Mouse (Mus musculus): ENCODE measurements at regions not wholly inside any gene's neighbourhood (a gene's known extent, or its start where the extent isn't known, plus 50 kb on each side); places are given as distances from the start of the nearest gene placed in this dataset.
A peak's percentile ranks its signal among the peaks of the same experiment; 100 is the strongest.

GRCm38 (mm10) chr13:20009164-20009563 lies 81.2 kb upstream of the Elmo1 start:
- DNase-seq (ENCODE audit: low spot score) (no peak), ATAC-seq (ENCODE audit: insufficient number of reproducible peaks, low FRiP score, low TSS enrichment, low read depth) (no peak)
- Histone ChIP-seq H3K9me3 (ENCODE audit: control insufficient read depth, low read length) (no peaks in the 10 kb centered on the region), H3K4me1 (ENCODE audit: control insufficient read depth, insufficient read depth, low read length) (no peaks in the 10 kb centered on the region), H3K27ac (replicated peaks; ENCODE audit: low read depth, low read length) (no peak overlapping the region), H3K36me3 (ENCODE audit: control insufficient read depth, insufficient read depth, low read length) (no peaks in the 10 kb centered on the region), H3K4me2 (ENCODE audit: low read depth, severe bottlenecking) (no peak overlapping the region), H3K9ac (ENCODE audit: low read length) (no peak overlapping the region), H3K4me3 (ENCODE audit: low read depth, low read length) (no peak overlapping the region), H3K27me3 (ENCODE audit: control insufficient read depth, insufficient read depth, low read length) (no peaks in the 10 kb centered on the region)
- 74% methylated on average over 1 of the region's 1 CpGs for WGBS

- ATAC-seq (ENCODE audit: insufficient number of reproducible peaks, low FRiP score, low TSS enrichment, low read depth), result no peak
- no peak for DNase-seq (ENCODE audit: low spot score)
- 86% methylated on average over 2 of the region's 2 CpGs for WGBS
These were observed 82.8 kb upstream of the Elmo1 start for GRCm38 (mm10) chr13:20007561-20007960.

GRCm38 (mm10) chr13:19997606-19998005 lies 92.8 kb upstream of the Elmo1 start:
- ATAC-seq (ENCODE audit: insufficient number of reproducible peaks, low FRiP score, low TSS enrichment, low read depth), result no peak
- whole genome bisulfite sequencing, result 80% methylated on average over 2 of the region's 2 CpGs
- Histone ChIP-seq H3K4me1 (ENCODE audit: control insufficient read depth, insufficient read depth, low read length) (no peaks in the 10 kb centered on the region), H3K27me3 (ENCODE audit: control insufficient read depth, insufficient read depth, low read length) (no peaks in the 10 kb centered on the region), H3K36me3 (ENCODE audit: control insufficient read depth, insufficient read depth, low read length) (no peaks in the 10 kb centered on the region), H3K27ac (replicated peaks; ENCODE audit: low read depth, low read length) (no peak overlapping the region), H3K9me3 (ENCODE audit: control insufficient read depth, low read length) (no peaks in the 10 kb centered on the region), H3K4me3 (ENCODE audit: low read depth, low read length) (no peak overlapping the region), H3K9ac (ENCODE audit: low read length) (no peak overlapping the region), H3K4me2 (ENCODE audit: low read depth, severe bottlenecking) (no peak overlapping the region)
- no peak for DNase-seq (ENCODE audit: low spot score)

More at GRCm38 (mm10) chr13:20007561-20007960, 82.8 kb upstream of the Elmo1 start:
- H3K4me3 ChIP-seq (ENCODE audit: low read depth, low read length), result no peak overlapping the region
- H3K4me1 ChIP-seq (ENCODE audit: control insufficient read depth, insufficient read depth, low read length), result no peaks in the 10 kb centered on the region
- H3K27me3 ChIP-seq (ENCODE audit: control insufficient read depth, insufficient read depth, low read length), result no peaks in the 10 kb centered on the region
- no peaks in the 10 kb centered on the region for H3K9me3 ChIP-seq (ENCODE audit: control insufficient read depth, low read length)
- no peaks in the 10 kb centered on the region for H3K36me3 ChIP-seq (ENCODE audit: control insufficient read depth, insufficient read depth, low read length)
- H3K27ac ChIP-seq (replicated peaks; ENCODE audit: low read depth, low read length), result no peak overlapping the region
- H3K9ac ChIP-seq (ENCODE audit: low read length), result no peak overlapping the region
- no peak overlapping the region for H3K4me2 ChIP-seq (ENCODE audit: low read depth, severe bottlenecking)

DNA sequence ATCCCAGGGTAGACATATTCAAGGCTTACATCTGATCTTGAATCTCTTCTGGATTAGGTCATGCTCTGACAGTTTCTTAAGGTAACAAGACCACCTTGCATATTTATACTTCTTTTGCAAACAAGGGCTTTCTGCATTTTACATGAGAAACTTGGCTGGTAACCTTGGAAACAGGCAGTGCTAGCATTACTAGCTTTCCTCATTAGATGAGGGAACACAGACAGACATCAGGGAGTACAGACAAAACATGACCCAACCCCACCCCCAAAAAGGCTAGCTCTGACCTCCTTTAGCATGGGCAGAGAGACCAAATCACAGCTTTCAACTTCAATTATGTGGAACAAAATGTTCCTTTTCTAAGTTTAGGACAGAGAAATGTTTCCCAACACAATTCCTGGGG lies 114.8 kb upstream of the Elmo1 start:
- no peaks in the 10 kb centered on the region for H3K9me3 ChIP-seq (ENCODE audit: control insufficient read depth, low read length)
- no peak overlapping the region for H3K27ac ChIP-seq (replicated peaks; ENCODE audit: low read depth, low read length)
- H3K4me3 ChIP-seq (ENCODE audit: low read depth, low read length), result no peak overlapping the region
- H3K36me3 ChIP-seq (ENCODE audit: control insufficient read depth, insufficient read depth, low read length), result no peaks in the 10 kb centered on the region
- DNase-seq (ENCODE audit: low spot score) (no peak), ATAC-seq (ENCODE audit: insufficient number of reproducible peaks, low FRiP score, low TSS enrichment, low read depth) (no peak)
- no peaks in the 10 kb centered on the region for H3K27me3 ChIP-seq (ENCODE audit: control insufficient read depth, insufficient read depth, low read length)
- H3K4me2 ChIP-seq (ENCODE audit: low read depth, severe bottlenecking), result no peak overlapping the region
- no peaks in the 10 kb centered on the region for H3K4me1 ChIP-seq (ENCODE audit: control insufficient read depth, insufficient read depth, low read length)
- no peak overlapping the region for H3K9ac ChIP-seq (ENCODE audit: low read length)

DNA sequence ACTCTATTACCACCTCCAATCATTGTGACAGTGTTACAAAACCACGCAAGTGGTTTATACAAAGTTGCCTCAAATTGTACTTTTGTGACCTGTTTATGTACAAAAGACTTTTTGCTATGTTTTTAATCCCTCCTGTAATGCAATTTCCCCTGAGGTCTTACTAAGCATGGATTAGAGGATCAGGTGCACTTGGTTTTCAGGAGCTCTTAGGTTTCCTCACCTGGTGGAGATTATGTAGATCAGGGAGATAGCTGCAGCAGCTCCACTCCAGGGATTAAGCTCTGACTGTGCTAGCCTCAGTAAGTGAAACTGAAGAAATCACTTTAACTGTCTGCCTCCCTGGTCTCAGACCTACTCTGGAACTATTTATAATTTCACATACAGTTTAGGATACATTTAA lies 123.8 kb upstream of the Elmo1 start:
- no peaks in the 10 kb centered on the region for H3K4me1 ChIP-seq (ENCODE audit: control insufficient read depth, insufficient read depth, low read length)
- ATAC-seq (ENCODE audit: insufficient number of reproducible peaks, low FRiP score, low TSS enrichment, low read depth) (no peak), DNase-seq (ENCODE audit: low spot score) (no peak)
- no peak overlapping the region for H3K4me3 ChIP-seq (ENCODE audit: low read depth, low read length)
- H3K27me3 ChIP-seq (ENCODE audit: control insufficient read depth, insufficient read depth, low read length), result no peaks in the 10 kb centered on the region
- no peak overlapping the region for H3K9ac ChIP-seq (ENCODE audit: low read length)
- 89% methylated on average over 1 of the region's 1 CpGs for WGBS
- H3K27ac ChIP-seq (replicated peaks; ENCODE audit: low read depth, low read length), result no peak overlapping the region
- H3K4me2 ChIP-seq (ENCODE audit: low read depth, severe bottlenecking), result no peak overlapping the region
- H3K36me3 ChIP-seq (ENCODE audit: control insufficient read depth, insufficient read depth, low read length), result no peaks in the 10 kb centered on the region
- H3K9me3 ChIP-seq (ENCODE audit: control insufficient read depth, low read length), result no peaks in the 10 kb centered on the region

- H3K4me3 ChIP-seq (ENCODE audit: low read depth, low read length), result no peak overlapping the region
- H3K9me3 ChIP-seq (ENCODE audit: control insufficient read depth, low read length), result no peaks in the 10 kb centered on the region
- DNase-seq (ENCODE audit: low spot score) (no peak), ATAC-seq (ENCODE audit: insufficient number of reproducible peaks, low FRiP score, low TSS enrichment, low read depth) (no peak)
- no peak overlapping the region for H3K4me2 ChIP-seq (ENCODE audit: low read depth, severe bottlenecking)
- no peak overlapping the region for H3K9ac ChIP-seq (ENCODE audit: low read length)
- H3K27me3 ChIP-seq (ENCODE audit: control insufficient read depth, insufficient read depth, low read length), result no peaks in the 10 kb centered on the region
- no peak overlapping the region for H3K27ac ChIP-seq (replicated peaks; ENCODE audit: low read depth, low read length)
- WGBS, result 54% methylated on average over 3 of the region's 3 CpGs
- H3K4me1 ChIP-seq (ENCODE audit: control insufficient read depth, insufficient read depth, low read length), result no peaks in the 10 kb centered on the region
- H3K36me3 ChIP-seq (ENCODE audit: control insufficient read depth, insufficient read depth, low read length), result no peaks in the 10 kb centered on the region
These were observed 127.4 kb upstream of the Elmo1 start for GRCm38 (mm10) chr13:19963031-19963430.

- WGBS, result 92% methylated on average over 6 of the region's 6 CpGs
- Histone ChIP-seq H3K9ac (ENCODE audit: low read length) (no peak overlapping the region), H3K4me1 (ENCODE audit: control insufficient read depth, insufficient read depth, low read length) (no peaks in the 10 kb centered on the region), H3K4me3 (ENCODE audit: low read depth, low read length) (no peak overlapping the region), H3K9me3 (ENCODE audit: control insufficient read depth, low read length) (no peaks in the 10 kb centered on the region), H3K27me3 (ENCODE audit: control insufficient read depth, insufficient read depth, low read length) (no peaks in the 10 kb centered on the region), H3K27ac (replicated peaks; ENCODE audit: low read depth, low read length) (no peak overlapping the region), H3K4me2 (ENCODE audit: low read depth, severe bottlenecking) (no peak overlapping the region), H3K36me3 (ENCODE audit: control insufficient read depth, insufficient read depth, low read length) (no peaks in the 10 kb centered on the region)
- DNase-seq (ENCODE audit: low spot score), result no peak
- no peak for ATAC-seq (ENCODE audit: insufficient number of reproducible peaks, low FRiP score, low TSS enrichment, low read depth)
These were observed 104.7 kb upstream of the Gpr141 start for GRCm38 (mm10) chr13:19928761-19929160.

GRCm38 (mm10) chr13:19927807-19928206 lies 103.8 kb upstream of the Gpr141 start:
- WGBS, result 82% methylated on average over 3 of the region's 3 CpGs
- ATAC-seq (ENCODE audit: insufficient number of reproducible peaks, low FRiP score, low TSS enrichment, low read depth) (no peak), DNase-seq (ENCODE audit: low spot score) (no peak)

DNA sequence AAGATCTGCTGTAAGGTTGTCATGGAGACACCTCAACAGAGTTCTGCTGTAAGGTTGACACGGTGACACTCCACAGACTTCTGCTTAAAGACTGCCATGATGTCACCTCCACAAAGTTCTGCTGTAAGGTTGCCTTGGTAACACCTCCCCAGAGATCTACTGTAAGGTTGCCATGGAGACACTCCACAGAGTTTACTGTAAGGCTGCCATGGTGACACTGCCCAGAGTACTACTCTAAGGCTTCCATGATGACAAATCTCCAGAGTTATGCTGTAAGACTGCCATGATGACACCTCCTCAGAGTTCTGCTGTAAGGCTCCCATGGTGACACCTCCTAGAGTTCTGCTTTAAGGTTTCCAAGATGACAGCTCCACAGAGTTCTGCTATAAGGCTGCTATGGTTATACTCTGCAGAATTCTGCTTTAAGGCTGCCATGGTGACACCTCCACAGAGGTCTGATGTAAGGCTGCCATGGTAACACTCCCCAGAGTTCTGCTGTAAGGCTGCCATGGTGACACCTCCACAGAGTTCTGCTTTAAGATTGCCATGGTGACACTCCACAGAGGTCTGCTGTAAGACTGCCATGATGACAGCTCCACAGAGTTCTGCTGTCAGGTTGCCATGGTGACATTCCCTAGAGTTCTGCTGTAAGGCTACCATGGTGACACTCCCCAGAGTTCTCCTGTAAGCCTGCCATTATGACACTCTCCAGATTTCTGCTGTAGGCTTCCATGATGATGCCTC lies 97.2 kb upstream of the Gpr141 start:
- H3K4me1 ChIP-seq (ENCODE audit: control insufficient read depth, insufficient read depth, low read length), result no peaks in the 10 kb centered on the region
- H3K9ac ChIP-seq (ENCODE audit: low read length), result no peak overlapping the region
- WGBS, result 92% methylated on average over 1 of the region's 1 CpGs
- H3K4me2 ChIP-seq (ENCODE audit: low read depth, severe bottlenecking), result no peak overlapping the region
- DNase-seq (ENCODE audit: low spot score), result peak; percentile 18
- peaks cover 2% of the 10 kb centered on the region; the same call in 1 of the 2 replicates for H3K9me3 ChIP-seq (ENCODE audit: control insufficient read depth, low read length)
- no peak overlapping the region for H3K4me3 ChIP-seq (ENCODE audit: low read depth, low read length)
- no peaks in the 10 kb centered on the region for H3K27me3 ChIP-seq (ENCODE audit: control insufficient read depth, insufficient read depth, low read length)
- no peaks in the 10 kb centered on the region for H3K36me3 ChIP-seq (ENCODE audit: control insufficient read depth, insufficient read depth, low read length)
- no peak overlapping the region for H3K27ac ChIP-seq (replicated peaks; ENCODE audit: low read depth, low read length)
- no peak for ATAC-seq (ENCODE audit: insufficient number of reproducible peaks, low FRiP score, low TSS enrichment, low read depth)

More at GRCm38 (mm10) chr13:19927807-19928206, 103.8 kb upstream of the Gpr141 start:
- Histone ChIP-seq H3K4me2 (ENCODE audit: low read depth, severe bottlenecking) (no peak overlapping the region), H3K27me3 (ENCODE audit: control insufficient read depth, insufficient read depth, low read length) (no peaks in the 10 kb centered on the region), H3K36me3 (ENCODE audit: control insufficient read depth, insufficient read depth, low read length) (no peaks in the 10 kb centered on the region), H3K4me3 (ENCODE audit: low read depth, low read length) (no peak overlapping the region), H3K9me3 (ENCODE audit: control insufficient read depth, low read length) (no peaks in the 10 kb centered on the region), H3K27ac (replicated peaks; ENCODE audit: low read depth, low read length) (no peak overlapping the region), H3K9ac (ENCODE audit: low read length) (no peak overlapping the region), H3K4me1 (ENCODE audit: control insufficient read depth, insufficient read depth, low read length) (no peaks in the 10 kb centered on the region)
